Mouse (Mus musculus) limb, embryonic 10.5 days (tissue): Measurements from ENCODE around the gene Schip1. TPM values are rescaled to one million over a fixed set of nuclear protein-coding genes. Genes with fewer than 3 reads are reported as not detected.

Experiments
- DNase-seq: peaks from one replicate; pipeline ENCODE4 v3.0.0-alpha.2; 2017; ENCODE audit warnings: low spot score
- H3K27ac ChIP-seq: fragments of 300-500 bp; sonication (generic); 2 replicates; pipeline ENCODE4 v1.5.1; 2016; ENCODE audit warnings: mild to moderate bottlenecking
- H3K27me3 ChIP-seq: fragments of 300-500 bp; sonication (generic); 2 replicates; pipeline ENCODE4 v1.6.1; 2016; ENCODE audit warnings: low read depth, mild to moderate bottlenecking; ENCODE audit not compliant: poor library complexity, severe bottlenecking
- H3K36me3 ChIP-seq: fragments of 300-500 bp; sonication (generic); 2 replicates; pipeline ENCODE4 v1.6.1; 2016; ENCODE audit warnings: mild to moderate bottlenecking, moderate library complexity
- H3K4me1 ChIP-seq: fragments of 300-500 bp; sonication (generic); 2 replicates; pipeline ENCODE4 v1.6.1; 2016
- H3K4me3 ChIP-seq: fragments of 300-500 bp; sonication (generic); 2 replicates; pipeline ENCODE4 v1.5.1; 2016; ENCODE audit warnings: mild to moderate bottlenecking, moderate library complexity
- H3K9me3 ChIP-seq: fragments of 300-500 bp; sonication (generic); replicated peaks from 2 replicates; pipeline ENCODE4 v1.6.1; 2016; ENCODE audit warnings: mild to moderate bottlenecking
- WGBS: fragments of 180-500 bp; shearing (Covaris S2); methylation state at CpG from one replicate; pipeline ENCODE4 v1.1.7; 2016; 5-methylcytosine and 5-hydroxymethylcytosine counted together
- polyA plus RNA-seq: library from polyadenylated mRNA; unstranded; fragments of >200 nt; fragmentation: Nextera tagmentation; extraction: Ambion mirVana; gene quantifications from 2 replicates; pipeline ENCODE4 v1.2.1, GENCODE M21; 2016

Gene Schip1
- polyA plus RNA-seq, 1 experiment from 2014 or later, result 28.9 TPM

GRCm38 (mm10) chr3:68602891-68603290 is 538.3 kb downstream of the Schip1 start:
- WGBS, result 93% methylated on average over 9 of the region's 9 CpGs
- H3K9me3 ChIP-seq, result no peaks in the 10 kb centered on the region
- H3K27ac ChIP-seq, result no peak overlapping the region
- H3K27me3 ChIP-seq, result no peaks in the 10 kb centered on the region
- H3K4me3 ChIP-seq, result no peak overlapping the region
- DNase-seq, result no peak
- H3K4me1 ChIP-seq, result no peaks in the 10 kb centered on the region; the same call in 1 of the 2 replicates
- H3K36me3 ChIP-seq, result no peaks in the 10 kb centered on the region

GRCm38 (mm10) chr3:68604467-68604866 is 539.9 kb downstream of the Schip1 start:
- WGBS, result 81% methylated on average over 10 of the region's 10 CpGs
- no peak for DNase-seq
- Histone ChIP-seq H3K4me3 (no peak overlapping the region), H3K27me3 (no peaks in the 10 kb centered on the region), H3K4me1 (no peaks in the 10 kb centered on the region; the same call in 1 of the 2 replicates), H3K36me3 (no peaks in the 10 kb centered on the region), H3K9me3 (no peaks in the 10 kb centered on the region), H3K27ac (no peak overlapping the region)

- WGBS, result 91% methylated on average over 10 of the region's 10 CpGs
- H3K27ac ChIP-seq, result no peak overlapping the region
- H3K36me3 ChIP-seq, result no peaks in the 10 kb centered on the region
- H3K9me3 ChIP-seq, result no peaks in the 10 kb centered on the region
- DNase-seq, result no peak
- H3K27me3 ChIP-seq, result no peaks in the 10 kb centered on the region
- H3K4me3 ChIP-seq, result no peak overlapping the region
- H3K4me1 ChIP-seq, result peaks cover under 1% of the 10 kb centered on the region; the same call in 1 of the 2 replicates
Measured at GRCm38 (mm10) chr3:68604962-68605361, 540.4 kb downstream of the Schip1 start.

GRCm38 (mm10) chr3:68605942-68606603 is 541.5 kb downstream of the Schip1 start:
- Histone ChIP-seq H3K36me3 (no peaks in the 10 kb centered on the region), H3K4me3 (no peak overlapping the region), H3K27me3 (no peaks in the 10 kb centered on the region), H3K4me1 (peaks cover 3% of the 10 kb centered on the region; the same call in 1 of the 2 replicates), H3K27ac (no peak overlapping the region), H3K9me3 (no peaks in the 10 kb centered on the region)
- WGBS, result 90% methylated on average over 7 of the region's 7 CpGs
- no peak for DNase-seq

GRCm38 (mm10) chr3:68606730-68607129 is 542.1 kb downstream of the Schip1 start:
- H3K27me3 ChIP-seq, result no peaks in the 10 kb centered on the region

GRCm38 (mm10) chr3:68607336-68607735 is 542.7 kb downstream of the Schip1 start:
- peaks cover 3% of the 10 kb centered on the region; the same call in 1 of the 2 replicates for H3K4me1 ChIP-seq
- H3K27ac ChIP-seq, result no peak overlapping the region
- WGBS, result 96% methylated on average over 8 of the region's 8 CpGs
- no peaks in the 10 kb centered on the region for H3K27me3 ChIP-seq
- H3K9me3 ChIP-seq, result no peaks in the 10 kb centered on the region
- DNase-seq, result no peak
- H3K4me3 ChIP-seq, result no peak overlapping the region
- no peaks in the 10 kb centered on the region for H3K36me3 ChIP-seq

More at GRCm38 (mm10) chr3:68606730-68607129, 542.1 kb downstream of the Schip1 start:
- WGBS, result 98% methylated on average over 8 of the region's 8 CpGs
- Histone ChIP-seq H3K36me3 (no peaks in the 10 kb centered on the region), H3K27ac (no peak overlapping the region), H3K9me3 (no peaks in the 10 kb centered on the region), H3K4me1 (peaks cover 3% of the 10 kb centered on the region; the same call in 1 of the 2 replicates), H3K4me3 (no peak overlapping the region)
- DNase-seq, result no peak

GRCm38 (mm10) chr3:68608848-68609497 is 544.4 kb downstream of the Schip1 start:
- 93% methylated on average over 19 of the region's 19 CpGs for WGBS
- H3K9me3 ChIP-seq, result no peaks in the 10 kb centered on the region
- H3K36me3 ChIP-seq, result no peaks in the 10 kb centered on the region
- 0 out of 2 replicates have a peak overlapping the region, but pooled peaks have one; percentile 30 for H3K27ac ChIP-seq
- H3K4me3 ChIP-seq, result no peak overlapping the region
- no peak for DNase-seq
- H3K4me1 ChIP-seq, result peaks cover 3% of the 10 kb centered on the region; the same call in 1 of the 2 replicates
- H3K27me3 ChIP-seq, result no peaks in the 10 kb centered on the region

- Histone ChIP-seq H3K4me1 (peaks cover 3% of the 10 kb centered on the region; the same call in 1 of the 2 replicates), H3K27me3 (no peaks in the 10 kb centered on the region), H3K36me3 (no peaks in the 10 kb centered on the region), H3K9me3 (no peaks in the 10 kb centered on the region), H3K27ac (no peak overlapping the region), H3K4me3 (no peak overlapping the region)
- WGBS, result 80% methylated on average over 6 of the region's 6 CpGs
- no peak for DNase-seq
Measured at GRCm38 (mm10) chr3:68610011-68610410, 545.4 kb downstream of the Schip1 start.

- 82% methylated on average over 11 of the region's 11 CpGs for WGBS
- H3K9me3 ChIP-seq, result no peaks in the 10 kb centered on the region
- no peak overlapping the region for H3K4me3 ChIP-seq
- H3K36me3 ChIP-seq, result no peaks in the 10 kb centered on the region
- no peak overlapping the region for H3K27ac ChIP-seq
- no peak for DNase-seq
- peaks cover 3% of the 10 kb centered on the region; the same call in 1 of the 2 replicates for H3K4me1 ChIP-seq
- no peaks in the 10 kb centered on the region for H3K27me3 ChIP-seq
Measured at GRCm38 (mm10) chr3:68610598-68611261, 546.1 kb downstream of the Schip1 start.

- H3K9me3 ChIP-seq, result no peaks in the 10 kb centered on the region
- H3K27ac ChIP-seq, result 0 out of 2 replicates have a peak overlapping the region, but pooled peaks have one; percentile 5
- 0 out of 2 replicates have a peak, but pooled peaks cover 3% of the 10 kb centered on the region for H3K36me3 ChIP-seq
- H3K27me3 ChIP-seq, result no peaks in the 10 kb centered on the region
- no peak overlapping the region for H3K4me3 ChIP-seq
- peaks cover 4% of the 10 kb centered on the region; the same call in 1 of the 2 replicates for H3K4me1 ChIP-seq
- no peak for DNase-seq
- WGBS, result 82% methylated on average over 10 of the region's 10 CpGs
Measured at GRCm38 (mm10) chr3:68615042-68615810, 550.6 kb downstream of the Schip1 start.

- H3K27ac ChIP-seq, result no peak overlapping the region
- H3K27me3 ChIP-seq, result no peaks in the 10 kb centered on the region
- H3K36me3 ChIP-seq, result peaks cover 7% of the 10 kb centered on the region; the same call in 1 of the 2 replicates
- H3K4me3 ChIP-seq, result no peak overlapping the region
- no peaks in the 10 kb centered on the region for H3K9me3 ChIP-seq
- no peak for DNase-seq
- 94% methylated on average over 12 of the region's 12 CpGs for WGBS
- H3K4me1 ChIP-seq, result 0 out of 2 replicates have a peak, but pooled peaks cover 4% of the 10 kb centered on the region
Measured at GRCm38 (mm10) chr3:68616363-68616762, 551.8 kb downstream of the Schip1 start.

GRCm38 (mm10) chr3:68617708-68618107 is 553.1 kb downstream of the Schip1 start:
- DNase-seq, result no peak
- 95% methylated on average over 10 of the region's 10 CpGs for WGBS
- no peaks in the 10 kb centered on the region for H3K27me3 ChIP-seq
- no peak overlapping the region for H3K27ac ChIP-seq
- H3K4me1 ChIP-seq, result 0 out of 2 replicates have a peak, but pooled peaks cover 4% of the 10 kb centered on the region
- H3K4me3 ChIP-seq, result no peak overlapping the region
- H3K9me3 ChIP-seq, result no peaks in the 10 kb centered on the region
- H3K36me3 ChIP-seq, result peaks cover 13% of the 10 kb centered on the region; the same call in 1 of the 2 replicates
